Comparison of ENCODE assay signal across 20 mouse cellular contexts in the genomic region with DNA sequence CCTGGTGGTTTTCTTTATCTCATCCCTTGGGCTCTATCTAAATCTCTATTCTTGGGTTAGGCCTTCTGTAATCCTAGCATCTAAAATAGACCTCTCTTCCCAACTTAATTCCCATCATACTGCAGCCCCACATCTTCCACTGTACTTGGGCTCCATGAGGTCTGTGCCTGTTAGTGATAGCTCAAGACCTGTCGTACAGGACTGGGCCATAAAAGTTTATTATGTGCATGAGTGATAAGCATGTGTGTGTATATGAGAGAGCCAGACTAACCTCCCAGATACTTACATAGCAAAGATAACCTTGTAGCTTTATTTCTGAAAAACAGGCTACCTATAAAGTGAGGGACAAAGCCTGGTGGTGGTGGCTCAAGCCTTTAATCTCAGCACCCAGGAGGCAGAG. TPM values are rescaled to one million over a fixed set of nuclear protein-coding genes. Genes with fewer than 3 reads are reported as not detected.
"Had no signal": no experiment of that assay in that cellular context is flagged by ENCODE, and none has a peak within 500 bp of the region (broad histone marks: within the 10 kb centered on the region; RNA-seq: fewer than 3 reads in every experiment).

No protein-coding gene starts in this region.

- H3K9ac ChIP-seq: liver, postnatal 0 days; lung, embryonic 15.5 days; midbrain, embryonic 12.5 days; midbrain, embryonic 15.5 days; neural tube, embryonic 12.5 days; stomach, embryonic 15.5 days had no signal

- DNase-seq: liver, postnatal 0 days; lung, adult 2 months; lung, postnatal 14 days; lung, postnatal 36 days; right cerebral cortex, postnatal 14 days; thymus, adult 2 months; thymus, postnatal 25 days; thymus, postnatal 4 days had no signal

- ATAC-seq: liver, postnatal 0 days; lung, postnatal 0 days; midbrain, embryonic 15.5 days had no signal

- H3K27ac ChIP-seq: lung, embryonic 15.5 days; macrophage; midbrain, embryonic 12.5 days; midbrain, embryonic 15.5 days; neural tube, embryonic 12.5 days; stomach, embryonic 15.5 days; stomach, postnatal 0 days had no signal

- H3K9me3 ChIP-seq: lung, embryonic 15.5 days; megakaryocyte, embryonic 14.5 days; midbrain, embryonic 12.5 days; midbrain, embryonic 15.5 days; neural tube, embryonic 12.5 days; stomach, embryonic 15.5 days had no signal

- H3K36me3 ChIP-seq: lung, embryonic 15.5 days; midbrain, embryonic 12.5 days; midbrain, embryonic 15.5 days; neural tube, embryonic 12.5 days; stomach, embryonic 15.5 days had no signal

- H3K4me3 ChIP-seq: lung, embryonic 15.5 days; megakaryocyte, embryonic 14.5 days; midbrain, embryonic 12.5 days; midbrain, embryonic 15.5 days; neural tube, embryonic 12.5 days; stomach, embryonic 15.5 days had no signal

- H3K4me2 ChIP-seq: lung, embryonic 15.5 days; midbrain, embryonic 12.5 days; midbrain, embryonic 15.5 days; neural tube, embryonic 12.5 days; stomach, embryonic 15.5 days had no signal

RNA-seq across cellular contexts. Expression of gene Slc26a4, which starts 5.4 kb away (rescaled TPM):
- polyA plus RNA-seq: lung, embryonic 15.5 days; lung, postnatal 0 days; macrophage; midbrain, embryonic 12.5 days; midbrain, postnatal 0 days; neural tube, embryonic 12.5 days; spleen, adult 2 months; urinary bladder, adult 2 months had no signal
